Mouse (Mus musculus): ENCODE measurements at regions not wholly inside any gene's neighbourhood (a gene's known extent, or its start where the extent isn't known, plus 50 kb on each side); places are given as distances from the start of the nearest gene placed in this dataset.

DNA sequence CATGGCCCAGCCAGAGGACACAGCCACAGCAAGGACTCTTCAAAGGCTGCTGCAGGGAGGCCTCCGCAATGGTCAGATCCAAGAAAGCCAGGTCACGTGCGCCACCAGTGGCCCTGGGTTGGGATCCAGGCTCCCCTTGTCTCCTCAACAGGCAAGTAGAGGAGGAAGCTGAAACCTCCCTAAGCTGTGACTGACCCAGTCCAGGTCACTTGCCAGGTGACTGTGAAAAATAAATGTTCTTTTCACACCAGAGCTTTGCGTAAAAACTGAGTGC lies 57.6 kb upstream of the Slco4a1 start:
- Histone ChIP-seq H3K4me2 (replicated peaks; ENCODE audit: low read depth, low read length) (no peak overlapping the region), H3K4me3 (ENCODE audit: low read depth, low read length) (no peak overlapping the region), H3K4me1 (replicated peaks; ENCODE audit: control insufficient read depth, insufficient read depth, low read length) (no peaks in the 10 kb centered on the region), H3K36me3 (ENCODE audit: control insufficient read depth, insufficient read depth, low read length) (no peaks in the 10 kb centered on the region), H3K9ac (ENCODE audit: low read depth, low read length) (no peak overlapping the region), H3K9me3 (ENCODE audit: control insufficient read depth, low read length) (no peaks in the 10 kb centered on the region), H3K27ac (ENCODE audit: low read depth, low read length) (no peak overlapping the region), H3K27me3 (ENCODE audit: control insufficient read depth, insufficient read depth, low read length) (no peaks in the 10 kb centered on the region)
- no peak for ATAC-seq (ENCODE audit: low FRiP score)
- 95% methylated on average over 4 of the region's 4 CpGs for WGBS
- DNase-seq (ENCODE audit: low spot score): no peak

DNA sequence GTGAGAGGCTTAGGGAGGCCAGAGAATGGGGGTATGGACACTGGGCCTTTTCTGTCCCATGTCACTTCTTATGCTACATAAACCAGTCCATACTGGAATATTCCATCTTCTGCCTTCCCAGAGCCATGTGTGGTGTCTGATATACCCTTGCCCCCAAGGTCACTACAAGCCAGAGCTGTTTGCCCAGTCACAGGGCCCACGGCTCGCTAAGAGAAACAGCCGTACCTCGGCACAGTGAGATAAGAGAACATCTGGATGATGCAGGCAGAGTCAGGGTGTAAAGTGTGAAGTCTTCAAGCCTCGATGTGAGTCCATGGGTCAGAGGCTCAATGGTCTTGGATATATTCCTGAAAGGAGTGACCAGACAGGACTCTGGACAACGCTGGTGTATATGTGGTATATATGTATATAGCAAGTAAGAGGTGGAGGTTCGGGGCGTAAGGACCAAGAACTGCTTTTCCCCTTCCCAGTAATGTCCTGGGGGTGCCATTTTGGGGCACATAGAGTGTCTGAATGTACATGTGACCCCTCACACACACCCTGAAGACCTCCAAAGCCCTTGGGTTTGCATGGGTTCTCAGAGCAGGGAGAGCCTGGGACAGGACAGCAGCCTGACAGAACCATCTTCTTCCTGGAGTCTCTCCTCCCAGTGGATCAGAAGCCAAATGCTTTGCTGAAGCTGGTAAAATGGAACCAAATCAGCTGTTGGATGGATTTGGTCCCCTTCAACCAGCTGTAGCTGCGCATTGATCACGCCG lies 58.1 kb upstream of the Slco4a1 start:
- no peak overlapping the region for H3K27ac ChIP-seq (ENCODE audit: low read depth, low read length)
- H3K9ac ChIP-seq (ENCODE audit: low read depth, low read length): no peak overlapping the region
- H3K27me3 ChIP-seq (ENCODE audit: control insufficient read depth, insufficient read depth, low read length): no peaks in the 10 kb centered on the region
- H3K9me3 ChIP-seq (ENCODE audit: control insufficient read depth, low read length): no peaks in the 10 kb centered on the region
- H3K4me3 ChIP-seq (ENCODE audit: low read depth, low read length): no peak overlapping the region
- H3K4me2 ChIP-seq (replicated peaks; ENCODE audit: low read depth, low read length): no peak overlapping the region
- no peaks in the 10 kb centered on the region for H3K36me3 ChIP-seq (ENCODE audit: control insufficient read depth, insufficient read depth, low read length)
- DNase-seq (ENCODE audit: low spot score) (no peak), ATAC-seq (ENCODE audit: low FRiP score) (no peak)
- 92% methylated on average over 11 of the region's 11 CpGs for WGBS
- no peaks in the 10 kb centered on the region for H3K4me1 ChIP-seq (replicated peaks; ENCODE audit: control insufficient read depth, insufficient read depth, low read length)

DNA sequence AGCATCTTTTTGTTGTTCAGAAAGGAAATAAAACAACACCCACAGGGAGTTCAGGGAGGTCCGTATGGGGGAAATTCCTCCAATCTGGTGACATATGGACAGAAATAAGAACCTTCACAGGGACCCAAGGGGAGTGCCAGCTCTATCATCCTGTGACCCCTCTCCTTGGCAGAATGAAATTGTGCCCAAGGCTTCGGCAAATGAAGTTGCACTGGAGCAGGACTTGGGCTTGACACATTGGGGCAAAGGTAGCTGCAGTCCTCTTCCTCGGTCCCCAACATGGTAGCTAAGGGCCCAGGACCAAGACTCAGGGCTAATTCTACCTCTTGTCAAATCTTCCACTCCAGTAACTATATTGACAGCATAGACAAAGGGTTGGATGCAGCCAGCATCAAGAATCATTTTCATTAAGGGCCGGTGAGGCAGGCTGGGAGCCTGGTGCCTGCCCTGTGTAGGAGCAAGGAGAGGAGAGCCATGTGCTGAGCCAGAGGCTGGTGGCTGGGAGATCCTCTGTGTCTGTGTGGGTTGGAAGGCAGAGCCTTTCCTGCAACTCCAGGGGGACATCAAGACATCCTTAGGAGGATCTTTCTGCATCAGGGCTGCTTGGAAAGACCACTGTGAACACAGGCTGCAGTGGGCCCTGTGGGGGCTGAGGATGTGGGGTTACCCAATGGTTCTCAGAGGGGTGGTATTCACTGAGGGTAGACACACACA lies 59.2 kb upstream of the Slco4a1 start:
- Histone ChIP-seq H3K4me3 (ENCODE audit: low read depth, low read length) (no peak overlapping the region), H3K9ac (ENCODE audit: low read depth, low read length) (no peak overlapping the region), H3K4me2 (replicated peaks; ENCODE audit: low read depth, low read length) (no peak overlapping the region), H3K27me3 (ENCODE audit: control insufficient read depth, insufficient read depth, low read length) (no peaks in the 10 kb centered on the region), H3K4me1 (replicated peaks; ENCODE audit: control insufficient read depth, insufficient read depth, low read length) (no peaks in the 10 kb centered on the region), H3K36me3 (ENCODE audit: control insufficient read depth, insufficient read depth, low read length) (no peaks in the 10 kb centered on the region), H3K9me3 (ENCODE audit: control insufficient read depth, low read length) (no peaks in the 10 kb centered on the region), H3K27ac (ENCODE audit: low read depth, low read length) (no peak overlapping the region)
- no peak for DNase-seq (ENCODE audit: low spot score)
- WGBS: 67% methylated on average over 4 of the region's 4 CpGs
- ATAC-seq (ENCODE audit: low FRiP score): no peak

DNA sequence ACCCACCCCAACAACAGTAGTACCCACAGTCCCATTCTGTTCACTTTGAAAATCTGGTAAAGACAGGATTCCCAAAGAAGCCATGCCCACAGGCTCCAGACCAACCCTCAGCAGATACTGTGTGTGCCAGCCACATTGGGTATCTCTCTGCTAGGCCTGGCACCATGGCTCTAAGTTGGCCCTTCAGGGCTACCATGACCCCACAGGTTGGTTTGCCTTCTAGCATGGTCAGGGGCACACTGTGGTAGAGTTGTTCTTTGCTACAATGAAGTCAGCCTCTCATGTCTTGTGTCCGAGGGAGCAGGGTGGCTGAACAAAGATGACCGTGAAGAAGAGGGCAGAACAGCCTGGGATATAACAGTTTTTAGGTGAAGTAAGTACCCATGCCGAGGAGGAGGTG lies 59.8 kb upstream of the Slco4a1 start:
- no peak for ATAC-seq (ENCODE audit: low FRiP score)
- H3K27me3 ChIP-seq (ENCODE audit: control insufficient read depth, insufficient read depth, low read length): no peaks in the 10 kb centered on the region
- no peak for DNase-seq (ENCODE audit: low spot score)
- 81% methylated on average over 3 of the region's 3 CpGs for WGBS
- H3K9me3 ChIP-seq (ENCODE audit: control insufficient read depth, low read length): no peaks in the 10 kb centered on the region
- no peaks in the 10 kb centered on the region for H3K4me1 ChIP-seq (replicated peaks; ENCODE audit: control insufficient read depth, insufficient read depth, low read length)
- H3K4me2 ChIP-seq (replicated peaks; ENCODE audit: low read depth, low read length): no peak overlapping the region
- no peak overlapping the region for H3K4me3 ChIP-seq (ENCODE audit: low read depth, low read length)
- H3K9ac ChIP-seq (ENCODE audit: low read depth, low read length): no peak overlapping the region
- H3K36me3 ChIP-seq (ENCODE audit: control insufficient read depth, insufficient read depth, low read length): no peaks in the 10 kb centered on the region
- no peak overlapping the region for H3K27ac ChIP-seq (ENCODE audit: low read depth, low read length)

DNA sequence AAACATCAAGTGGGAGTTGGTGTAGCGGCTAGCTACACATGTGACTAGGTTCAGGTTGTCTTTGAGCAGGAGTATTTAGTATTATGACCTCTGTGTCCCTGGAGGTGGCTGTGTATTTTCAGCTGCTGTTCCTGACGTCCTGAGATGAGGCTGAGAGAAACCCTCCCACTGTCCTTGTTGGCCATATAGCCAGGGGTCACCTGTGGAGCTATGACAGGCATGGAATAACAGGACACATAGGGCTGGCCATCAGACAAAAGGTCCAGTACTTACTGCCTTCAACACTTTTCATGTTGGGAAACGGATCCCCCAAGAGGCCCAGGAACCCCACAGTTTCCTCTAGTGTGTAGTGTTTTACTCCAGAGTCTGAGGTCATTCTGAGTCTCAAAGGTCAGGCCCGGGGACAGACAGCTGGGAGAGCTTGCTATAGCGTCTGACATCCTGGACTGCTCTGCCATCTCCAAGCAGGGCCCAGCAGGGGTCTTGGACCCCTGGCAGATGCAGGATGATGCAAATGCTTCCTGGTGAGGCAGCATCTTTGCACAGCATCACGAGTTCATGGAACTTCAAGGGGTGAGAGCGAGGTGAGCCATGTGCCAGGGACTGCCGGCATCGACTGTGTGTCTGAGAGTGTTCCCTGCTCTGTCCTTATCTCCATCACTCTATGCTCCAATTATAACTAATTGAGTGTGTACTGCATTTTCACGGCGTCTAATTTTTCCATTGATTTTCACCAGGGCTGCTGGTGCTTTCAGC lies 60.6 kb upstream of the Slco4a1 start:
- Histone ChIP-seq H3K27ac (ENCODE audit: low read depth, low read length) (no peak overlapping the region), H3K4me2 (replicated peaks; ENCODE audit: low read depth, low read length) (no peak overlapping the region), H3K36me3 (ENCODE audit: control insufficient read depth, insufficient read depth, low read length) (no peaks in the 10 kb centered on the region), H3K27me3 (ENCODE audit: control insufficient read depth, insufficient read depth, low read length) (no peaks in the 10 kb centered on the region), H3K4me1 (replicated peaks; ENCODE audit: control insufficient read depth, insufficient read depth, low read length) (no peaks in the 10 kb centered on the region), H3K9me3 (ENCODE audit: control insufficient read depth, low read length) (no peaks in the 10 kb centered on the region), H3K4me3 (ENCODE audit: low read depth, low read length) (no peak overlapping the region), H3K9ac (ENCODE audit: low read depth, low read length) (no peak overlapping the region)
- ATAC-seq (ENCODE audit: low FRiP score) (no peak), DNase-seq (ENCODE audit: low spot score) (no peak)
- 55% methylated on average over 11 of the region's 11 CpGs for WGBS

- no peak overlapping the region for H3K4me3 ChIP-seq (ENCODE audit: low read depth, low read length)
- H3K9ac ChIP-seq (ENCODE audit: low read depth, low read length): no peak overlapping the region
- DNase-seq (ENCODE audit: low spot score) (no peak), ATAC-seq (ENCODE audit: low FRiP score) (no peak)
- H3K9me3 ChIP-seq (ENCODE audit: control insufficient read depth, low read length): no peaks in the 10 kb centered on the region
- no peaks in the 10 kb centered on the region for H3K36me3 ChIP-seq (ENCODE audit: control insufficient read depth, insufficient read depth, low read length)
- no peaks in the 10 kb centered on the region for H3K27me3 ChIP-seq (ENCODE audit: control insufficient read depth, insufficient read depth, low read length)
- H3K4me2 ChIP-seq (replicated peaks; ENCODE audit: low read depth, low read length): no peak overlapping the region
- H3K27ac ChIP-seq (ENCODE audit: low read depth, low read length): no peak overlapping the region
- 69% methylated on average over 16 of the region's 16 CpGs for WGBS
- no peaks in the 10 kb centered on the region for H3K4me1 ChIP-seq (replicated peaks; ENCODE audit: control insufficient read depth, insufficient read depth, low read length)
These were observed 58.6 kb upstream of the Gata5 start for GRCm38 (mm10) chr2:180392846-180393700.

DNA sequence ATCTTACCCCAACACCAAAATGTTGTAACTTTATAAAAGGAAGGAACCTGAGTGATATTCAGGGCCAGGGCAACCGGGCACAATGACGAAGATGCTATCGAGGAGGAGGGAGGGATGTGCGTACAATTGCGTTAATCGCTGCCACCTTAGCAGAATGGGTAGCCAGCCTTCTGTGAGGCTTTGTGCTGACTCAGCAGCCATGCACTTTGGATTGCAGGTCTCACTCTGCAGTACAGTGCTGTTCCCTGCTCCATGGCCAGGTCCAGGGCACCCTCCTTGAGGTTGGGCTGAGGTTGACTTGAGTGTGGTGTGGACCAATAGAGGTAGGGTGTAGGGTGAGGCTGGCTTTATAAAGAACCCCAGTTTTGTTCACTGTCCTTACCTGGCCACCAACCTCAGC lies 57.8 kb upstream of the Gata5 start:
- no peak overlapping the region for H3K4me2 ChIP-seq (replicated peaks; ENCODE audit: low read depth, low read length)
- no peak overlapping the region for H3K4me3 ChIP-seq (ENCODE audit: low read depth, low read length)
- no peaks in the 10 kb centered on the region for H3K36me3 ChIP-seq (ENCODE audit: control insufficient read depth, insufficient read depth, low read length)
- H3K4me1 ChIP-seq (replicated peaks; ENCODE audit: control insufficient read depth, insufficient read depth, low read length): no peaks in the 10 kb centered on the region
- H3K27ac ChIP-seq (ENCODE audit: low read depth, low read length): no peak overlapping the region
- H3K9me3 ChIP-seq (ENCODE audit: control insufficient read depth, low read length): no peaks in the 10 kb centered on the region
- ATAC-seq (ENCODE audit: low FRiP score) (no peak), DNase-seq (ENCODE audit: low spot score) (no peak)
- WGBS: 91% methylated on average over 6 of the region's 6 CpGs
- no peak overlapping the region for H3K9ac ChIP-seq (ENCODE audit: low read depth, low read length)
- H3K27me3 ChIP-seq (ENCODE audit: control insufficient read depth, insufficient read depth, low read length): peaks cover 1% of the 10 kb centered on the region

DNA sequence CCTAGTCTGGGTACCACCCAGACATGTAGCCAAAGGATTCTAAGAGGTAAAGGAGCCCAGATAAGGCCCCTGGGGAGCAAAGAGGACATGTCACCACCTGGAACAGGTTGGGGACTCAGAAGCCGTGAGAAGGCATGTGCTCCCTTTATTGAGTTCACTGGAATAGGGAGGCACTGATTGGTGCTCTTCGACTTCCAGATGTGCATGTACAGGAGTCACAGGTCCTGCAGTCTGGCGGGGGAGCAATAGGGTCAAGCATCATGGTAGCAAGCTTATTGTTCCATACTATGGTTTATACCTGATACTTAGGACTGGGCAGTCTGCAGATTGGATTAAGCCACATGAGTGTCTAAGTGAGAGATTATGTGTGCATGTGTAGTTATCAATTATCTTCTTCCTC lies 56.9 kb upstream of the Gata5 start:
- Histone ChIP-seq H3K27ac (ENCODE audit: low read depth, low read length) (no peak overlapping the region), H3K4me2 (replicated peaks; ENCODE audit: low read depth, low read length) (no peak overlapping the region), H3K36me3 (ENCODE audit: control insufficient read depth, insufficient read depth, low read length) (no peaks in the 10 kb centered on the region), H3K9me3 (ENCODE audit: control insufficient read depth, low read length) (no peaks in the 10 kb centered on the region), H3K4me1 (replicated peaks; ENCODE audit: control insufficient read depth, insufficient read depth, low read length) (no peaks in the 10 kb centered on the region), H3K9ac (ENCODE audit: low read depth, low read length) (no peak overlapping the region), H3K4me3 (ENCODE audit: low read depth, low read length) (no peak overlapping the region), H3K27me3 (ENCODE audit: control insufficient read depth, insufficient read depth, low read length) (peaks cover 10% of the 10 kb centered on the region)
- no peak for DNase-seq (ENCODE audit: low spot score)
- WGBS: 85% methylated on average over 3 of the region's 3 CpGs
- ATAC-seq (ENCODE audit: low FRiP score): no peak
